Comparison of ENCODE assay signal across 19 mouse cellular contexts in genomic region chr13:6196690-6197089, GRCm38 (mm10).
DNase-seq lines count a peak whose midpoint lies in the region; ATAC-seq and TF ChIP-seq lines count a peak whose summit lies in the region.
"Had no signal": no experiment of that assay in that cellular context is flagged by ENCODE, and none has a peak within 500 bp of the region (broad histone marks: within the 10 kb centered on the region; RNA-seq: fewer than 3 reads in every experiment).

No protein-coding gene starts in this region.

- no peak for TF ChIP-seq POLR2A in embryonic fibroblast, embryonic 13.5 days (IDR thresholded peaks at IDR 0.05; ENCODE audit: low read depth, low read length)
- no peak for TF ChIP-seq POLR2A in cerebellum, adult 2 months (IDR thresholded peaks at IDR 0.05; ENCODE audit: borderline replicate concordance, insufficient read depth, low read length)

- no peak overlapping the region for H3K4me3 ChIP-seq in neural tube, embryonic 14.5 days (ENCODE audit: low read depth, low read length)
- no peak overlapping the region for H3K4me3 ChIP-seq in neural tube, embryonic 15.5 days (replicated peaks)
- H3K4me3 ChIP-seq in embryonic fibroblast, embryonic 13.5 days (ENCODE audit: insufficient read depth, low read length) = no peak overlapping the region
- H3K4me3 ChIP-seq in cerebellum, adult 2 months (replicated peaks; ENCODE audit: insufficient read depth, low read depth, low read length) = no peak overlapping the region
- H3K4me3 ChIP-seq: forebrain, embryonic 12.5 days; hindbrain, embryonic 10.5 days; hindbrain, embryonic 13.5 days had no signal

- intact Hi-C loops in heart, postnatal 10 days (cut with DNase I) = no loop called here

- no peaks in the 10 kb centered on the region for H3K9me3 ChIP-seq in neural tube, embryonic 14.5 days (ENCODE audit: control insufficient read depth, low read length)
- no peaks in the 10 kb centered on the region for H3K9me3 ChIP-seq in neural tube, embryonic 15.5 days (replicated peaks)
- H3K9me3 ChIP-seq: forebrain, embryonic 12.5 days had no signal

- no peaks in the 10 kb centered on the region for H3K36me3 ChIP-seq in neural tube, embryonic 14.5 days (ENCODE audit: control insufficient read depth, insufficient read depth, low read length)
- H3K36me3 ChIP-seq in neural tube, embryonic 15.5 days = no peaks in the 10 kb centered on the region
- H3K36me3 ChIP-seq: forebrain, embryonic 12.5 days; hindbrain, embryonic 10.5 days; hindbrain, embryonic 13.5 days had no signal

- WGBS in neural tube, embryonic 14.5 days = 70% methylated on average over 5 of the region's 5 CpGs
- 72% methylated on average over 5 of the region's 5 CpGs for WGBS in neural tube, embryonic 15.5 days
- WGBS in cerebellum, adult 2 months = 80% methylated on average over 5 of the region's 5 CpGs

- H3K9ac ChIP-seq in neural tube, embryonic 14.5 days (replicated peaks; ENCODE audit: low read depth, low read length) = no peak overlapping the region
- no peak overlapping the region for H3K9ac ChIP-seq in neural tube, embryonic 15.5 days (replicated peaks)
- H3K9ac ChIP-seq: forebrain, embryonic 12.5 days; hindbrain, embryonic 13.5 days had no signal

- no peak overlapping the region for H3K4me2 ChIP-seq in neural tube, embryonic 14.5 days (ENCODE audit: low read depth, low read length)
- no peak overlapping the region for H3K4me2 ChIP-seq in neural tube, embryonic 15.5 days
- H3K4me2 ChIP-seq: forebrain, embryonic 12.5 days; heart, embryonic 11.5 days; hindbrain, embryonic 13.5 days had no signal

- no peaks in the 10 kb centered on the region for H3K27me3 ChIP-seq in neural tube, embryonic 14.5 days (ENCODE audit: control insufficient read depth, insufficient read depth, low read length)
- H3K27me3 ChIP-seq in neural tube, embryonic 15.5 days (replicated peaks) = no peaks in the 10 kb centered on the region
- no peaks in the 10 kb centered on the region for H3K27me3 ChIP-seq in cerebellum, adult 2 months (ENCODE audit: control insufficient read depth, insufficient read depth, low read length)
- H3K27me3 ChIP-seq: forebrain, embryonic 12.5 days; hindbrain, embryonic 13.5 days had no signal

- ATAC-seq in neural tube, embryonic 14.5 days (ENCODE audit: low read depth) = peak; percentile 53; the same call in 1 of the 2 replicates
- ATAC-seq in neural tube, embryonic 15.5 days (ENCODE audit: low FRiP score) = no peak
- ATAC-seq: CD4-positive, CD25-positive, alpha-beta regulatory T cell, adult 4 months; intestine, postnatal 0 days had no signal

- peak; percentile 62 for DNase-seq in heart, adult 11 months
- DNase-seq in heart, postnatal 10 days = no peak
- DNase-seq in cerebellum, adult 2 months = no peak
- DNase-seq: adrenal gland, adult 2 months; adrenal gland, postnatal 14 days; cerebellum, adult 11-12 months; cerebellum, adult 9-10 months; cerebellum, postnatal 14 days; gastrocnemius, postnatal 25 days; heart, postnatal 36 days had no signal

- no peaks in the 10 kb centered on the region for H3K4me1 ChIP-seq in neural tube, embryonic 14.5 days (ENCODE audit: control insufficient read depth, insufficient read depth, low read length)
- H3K4me1 ChIP-seq in neural tube, embryonic 15.5 days = no peaks in the 10 kb centered on the region
- peaks cover 25% of the 10 kb centered on the region for H3K4me1 ChIP-seq in embryonic fibroblast, embryonic 13.5 days (ENCODE audit: control insufficient read depth, insufficient read depth, low read length)
- no peaks in the 10 kb centered on the region for H3K4me1 ChIP-seq in cerebellum, adult 2 months (ENCODE audit: control insufficient read depth, insufficient read depth, low read length)

- H3K27ac ChIP-seq in neural tube, embryonic 14.5 days (ENCODE audit: low read depth, low read length) = no peak overlapping the region
- no peak overlapping the region for H3K27ac ChIP-seq in neural tube, embryonic 15.5 days (replicated peaks)
- H3K27ac ChIP-seq in embryonic fibroblast, embryonic 13.5 days (ENCODE audit: insufficient read depth, low read length) = peak overlapping the region; percentile 27; the same call in 1 of the 2 replicates
- H3K27ac ChIP-seq in cerebellum, adult 2 months (ENCODE audit: insufficient read depth, low read length) = no peak overlapping the region
- H3K27ac ChIP-seq: forebrain, embryonic 12.5 days; hindbrain, embryonic 10.5 days; hindbrain, embryonic 13.5 days had no signal

- TF ChIP-seq CTCF in embryonic fibroblast, embryonic 13.5 days (IDR thresholded peaks at IDR 0.05; ENCODE audit: borderline replicate concordance, insufficient read depth, low read length) = no peak
- no peak for TF ChIP-seq CTCF in cerebellum, adult 2 months (IDR thresholded peaks at IDR 0.05; ENCODE audit: borderline replicate concordance, insufficient read depth, low read depth, low read length)
